Mouse (Mus musculus) erythroblast, embryonic 14.5 days (primary cell): ENCODE data around the gene Sp110.
"Not testable (repeated sequence)": the region's sequence is repeated elsewhere in the genome, so short reads cannot be mapped to it uniquely, and the experiment has no call there.

Experiments used
- GATA1 ChIP-seq: IDR thresholded peaks from 2 replicates; pipeline ENCODE4 v1.6.1; 2012; ENCODE audit warnings: low read length, inconsistent platforms, mixed read lengths
- TAL1 ChIP-seq: IDR thresholded peaks from 3 replicates; pipeline ENCODE4 v1.6.1; 2012; ENCODE audit warnings: low read length, inconsistent platforms, mixed read lengths

DNA sequence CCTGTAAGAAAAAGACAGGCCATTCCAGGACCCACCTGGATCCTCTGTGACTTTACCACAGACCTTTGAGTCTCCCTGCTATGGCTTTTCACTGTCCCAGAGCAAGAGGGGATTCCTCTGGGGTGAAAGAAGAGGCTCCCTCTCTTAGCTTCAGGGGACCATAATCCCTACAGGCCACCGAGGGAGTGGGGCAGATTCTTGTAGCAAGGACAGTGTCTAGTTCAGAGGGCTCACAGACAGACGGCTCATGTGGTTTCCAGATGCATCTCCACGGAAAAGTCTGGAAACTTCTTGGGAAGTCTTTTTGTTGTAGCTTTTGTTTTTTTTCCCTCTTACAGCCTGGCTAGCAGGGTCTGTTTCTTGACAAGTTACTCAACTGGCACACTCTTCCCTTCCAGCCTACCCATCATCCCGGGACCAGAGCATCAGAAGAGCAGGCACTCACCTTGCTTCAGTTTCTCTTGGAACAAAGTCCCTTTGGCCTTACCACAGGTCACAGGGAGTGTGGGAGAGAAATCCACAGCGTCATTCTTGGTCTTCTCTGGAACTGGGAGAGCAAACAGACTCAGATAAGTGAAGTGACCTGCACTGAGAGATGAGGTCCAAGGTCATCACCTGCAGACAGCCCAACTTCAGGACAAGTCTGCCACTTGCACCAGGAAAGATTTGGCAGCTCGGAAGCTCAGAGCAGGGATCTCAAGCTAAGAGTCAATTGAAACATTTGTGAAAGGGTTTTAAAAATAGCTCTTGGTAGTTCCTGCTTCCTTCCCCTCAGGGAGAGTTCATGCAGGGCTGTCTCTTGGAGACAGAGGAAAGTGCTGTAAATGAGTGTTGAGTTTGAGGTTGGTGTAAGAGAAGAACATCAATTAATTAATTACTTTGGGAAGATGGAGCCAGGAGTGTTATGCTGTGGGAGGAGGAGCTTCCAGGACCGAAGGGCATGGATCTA lies 19.1 kb downstream of the Sp110 start:
- TF ChIP-seq TAL1, GATA1: not testable (repeated sequence)
